9 mouse cellular contexts compared by ENCODE assay signal in genomic region chr8:70632346-70632892, GRCm38 (mm10). TPM values are rescaled to one million over a fixed set of nuclear protein-coding genes. Genes with fewer than 3 reads are reported as not detected.
DNase-seq lines count a peak whose midpoint lies in the region; ATAC-seq lines count a peak whose summit lies in the region.
"Had no signal": no experiment of that assay in that cellular context is flagged by ENCODE, and none has a peak within 500 bp of the region (broad histone marks: within the 10 kb centered on the region; RNA-seq: fewer than 3 reads in every experiment).

Gene Gdf15, minus strand, starts transcription at chr8:70632456.

- H3K36me3 ChIP-seq in heart, embryonic 14.5 days (ENCODE audit: control insufficient read depth, insufficient read depth, low read length) = no peaks in the 10 kb centered on the region
- no peaks in the 10 kb centered on the region for H3K36me3 ChIP-seq in megakaryocyte, embryonic 14.5 days (replicated peaks; ENCODE audit: low read length)
- no peaks in the 10 kb centered on the region for H3K36me3 ChIP-seq in intestine, embryonic 15.5 days
- H3K36me3 ChIP-seq in stomach, embryonic 16.5 days (ENCODE audit: control insufficient read depth, insufficient read depth, low read length) = no peaks in the 10 kb centered on the region
- H3K36me3 ChIP-seq: G1E had no signal

- WGBS in heart, embryonic 14.5 days = 90% methylated on average over 6 of the region's 6 CpGs
- WGBS in intestine, embryonic 15.5 days = 67% methylated on average over 6 of the region's 6 CpGs
- WGBS in stomach, embryonic 16.5 days = 72% methylated on average over 6 of the region's 6 CpGs

- peaks cover 36 to 48% of the 10 kb centered on the region in 2 experiments for H3K4me1 ChIP-seq in heart, embryonic 14.5 days (ENCODE audit: control insufficient read depth in 2 of 2, insufficient read depth in 2 of 2, low read length in 2 of 2)
- peaks cover 86% of the 10 kb centered on the region for H3K4me1 ChIP-seq in megakaryocyte, embryonic 14.5 days
- H3K4me1 ChIP-seq in intestine, embryonic 15.5 days (replicated peaks) = peaks cover 43% of the 10 kb centered on the region
- H3K4me1 ChIP-seq in stomach, embryonic 16.5 days (ENCODE audit: control insufficient read depth, insufficient read depth, low read length) = peaks cover 31% of the 10 kb centered on the region

- no peak for DNase-seq in heart, adult 9 months (ENCODE audit: low spot score in 2 of 2)
- DNase-seq in urinary bladder, postnatal 14 days (ENCODE audit: low spot score) = no peak
- no peak for DNase-seq in adrenal gland, postnatal 14 days

- H3K9me3 ChIP-seq in heart, embryonic 14.5 days (ENCODE audit: control insufficient read depth, low read length) = no peaks in the 10 kb centered on the region
- no peaks in the 10 kb centered on the region for H3K9me3 ChIP-seq in megakaryocyte, embryonic 14.5 days
- no peaks in the 10 kb centered on the region for H3K9me3 ChIP-seq in intestine, embryonic 15.5 days
- no peaks in the 10 kb centered on the region for H3K9me3 ChIP-seq in stomach, embryonic 16.5 days (replicated peaks; ENCODE audit: control insufficient read depth, low read length)

- H3K4me2 ChIP-seq in heart, embryonic 14.5 days (ENCODE audit: low read length) = peak within 1 kb of the TSS; percentile 69
- H3K4me2 ChIP-seq in intestine, embryonic 15.5 days (replicated peaks) = peak within 1 kb of the TSS; percentile 84
- no peak within 1 kb of the TSS for H3K4me2 ChIP-seq in stomach, embryonic 16.5 days (ENCODE audit: low read depth, low read length)

- peak within 1 kb of the TSS; percentile 66 for H3K9ac ChIP-seq in heart, embryonic 14.5 days (ENCODE audit: low read length)
- peak within 1 kb of the TSS; percentile 17 for H3K9ac ChIP-seq in intestine, embryonic 15.5 days
- 0 out of 2 replicates have a peak within 1 kb of the TSS, but pooled peaks have one; percentile 34 for H3K9ac ChIP-seq in stomach, embryonic 16.5 days (ENCODE audit: low read length)

- peak within 1 kb of the TSS; percentile 12 to 21; a peak in 2 of 4 replicates for H3K4me3 ChIP-seq in heart, embryonic 14.5 days (ENCODE audit: control insufficient read depth in 1 of 2, insufficient read depth in 1 of 2, low read depth in 1 of 2, low read length in 2 of 2)
- peak within 1 kb of the TSS; percentile 38 for H3K4me3 ChIP-seq in megakaryocyte, embryonic 14.5 days (replicated peaks)
- peak within 1 kb of the TSS; percentile 22 for H3K4me3 ChIP-seq in intestine, embryonic 15.5 days (replicated peaks)
- no peak within 1 kb of the TSS for H3K4me3 ChIP-seq in stomach, embryonic 16.5 days (replicated peaks; ENCODE audit: low read length)

- ATAC-seq in heart, embryonic 14.5 days (ENCODE audit: insufficient number of reproducible peaks, insufficient read depth, low FRiP score, low read depth) = no peak
- ATAC-seq in megakaryocyte, adult 5-6 weeks (ENCODE audit: poor library complexity, severe bottlenecking) = no peak
- ATAC-seq in intestine, embryonic 15.5 days = no peak
- ATAC-seq in stomach, embryonic 16.5 days (ENCODE audit: insufficient read depth, low FRiP score) = no peak

- peak within 1 kb of the TSS in 1 of 2 experiments; percentile 12; a peak in 1 of 4 replicates for H3K27ac ChIP-seq in heart, embryonic 14.5 days (replicated peaks in 1 of 2; ENCODE audit: control insufficient read depth in 1 of 2, insufficient read depth in 1 of 2, low read depth in 2 of 2, low read length in 2 of 2)
- peak within 1 kb of the TSS; percentile 59; the same call in 1 of the 2 replicates for H3K27ac ChIP-seq in intestine, embryonic 15.5 days
- no peak within 1 kb of the TSS for H3K27ac ChIP-seq in stomach, embryonic 16.5 days (ENCODE audit: low read length)

- no peaks in the 10 kb centered on the region for H3K27me3 ChIP-seq in heart, embryonic 14.5 days (ENCODE audit: control insufficient read depth, insufficient read depth, low read length)
- H3K27me3 ChIP-seq in megakaryocyte, embryonic 14.5 days (replicated peaks) = no peaks in the 10 kb centered on the region
- H3K27me3 ChIP-seq in intestine, embryonic 15.5 days (replicated peaks) = no peaks in the 10 kb centered on the region
- H3K27me3 ChIP-seq in stomach, embryonic 16.5 days (ENCODE audit: control insufficient read depth, insufficient read depth, low read length) = no peaks in the 10 kb centered on the region

RNA-seq across cellular contexts. Expression of gene Gdf15, which starts in this region (rescaled TPM):
- polyA plus RNA-seq in heart, embryonic 14.5 days (2014; fragmentation: Nextera tagmentation; extraction: Ambion mirVana) = 1.1 TPM in 2 replicates
- 2.5 and 4.5 TPM in 2 replicates for polyA plus RNA-seq in megakaryocyte, embryonic 14.5 days (2012; ENCODE audit: insufficient read depth, low replicate concordance)
- not detected in 2 replicates for total RNA-seq in megakaryocyte, adult 5-6 weeks (2015)
- not detected in 2 replicates for total RNA-seq in megakaryocyte, adult 5-6 weeks (2017)
- polyA plus RNA-seq in intestine, embryonic 15.5 days (2015; fragmentation: Nextera tagmentation; extraction: Ambion mirVana) = 2.3 and 2.9 TPM in 2 replicates
- polyA plus RNA-seq in stomach, embryonic 16.5 days (2015; fragmentation: Nextera tagmentation; extraction: Ambion mirVana) = 0.57 and 0.60 TPM in 2 replicates
- 0.79 and 1.0 TPM in 2 replicates for total RNA-seq in adrenal gland, postnatal 14 days (2021)
- total RNA-seq: G1E had no signal
